Mouse (Mus musculus): ENCODE measurements at regions not wholly inside any gene's neighbourhood (a gene's known extent, or its start where the extent isn't known, plus 50 kb on each side); places are given as distances from the start of the nearest gene placed in this dataset.

DNA sequence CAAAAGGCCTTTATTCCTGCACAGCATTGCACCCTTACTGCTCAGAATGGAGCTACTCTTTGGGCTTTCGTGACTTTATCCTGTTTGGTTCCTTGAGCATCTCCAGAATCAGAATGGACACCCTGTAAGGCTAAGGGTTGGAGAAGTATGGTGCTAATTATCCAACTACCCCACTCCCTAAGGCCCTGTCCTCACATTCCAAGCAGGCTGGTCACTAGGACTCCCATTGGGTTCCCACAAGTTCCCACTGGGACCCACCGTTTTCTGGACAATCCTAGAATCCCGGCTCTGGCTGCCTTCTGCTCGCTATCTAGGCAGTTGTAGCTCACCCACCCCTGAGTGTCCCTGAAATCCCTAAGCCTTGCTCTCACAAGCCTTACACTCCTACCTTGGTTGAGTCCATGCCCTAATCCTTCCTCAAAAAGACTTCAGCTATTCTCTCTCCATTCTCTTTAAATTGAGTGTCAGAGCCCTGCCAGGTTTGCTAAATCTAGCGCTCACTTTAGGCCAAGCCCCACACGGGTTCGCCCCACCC, 146.1 kb downstream of the Efcab1 start:
- no peak for DNase-seq (ENCODE audit: low spot score in 2 of 2)

DNA sequence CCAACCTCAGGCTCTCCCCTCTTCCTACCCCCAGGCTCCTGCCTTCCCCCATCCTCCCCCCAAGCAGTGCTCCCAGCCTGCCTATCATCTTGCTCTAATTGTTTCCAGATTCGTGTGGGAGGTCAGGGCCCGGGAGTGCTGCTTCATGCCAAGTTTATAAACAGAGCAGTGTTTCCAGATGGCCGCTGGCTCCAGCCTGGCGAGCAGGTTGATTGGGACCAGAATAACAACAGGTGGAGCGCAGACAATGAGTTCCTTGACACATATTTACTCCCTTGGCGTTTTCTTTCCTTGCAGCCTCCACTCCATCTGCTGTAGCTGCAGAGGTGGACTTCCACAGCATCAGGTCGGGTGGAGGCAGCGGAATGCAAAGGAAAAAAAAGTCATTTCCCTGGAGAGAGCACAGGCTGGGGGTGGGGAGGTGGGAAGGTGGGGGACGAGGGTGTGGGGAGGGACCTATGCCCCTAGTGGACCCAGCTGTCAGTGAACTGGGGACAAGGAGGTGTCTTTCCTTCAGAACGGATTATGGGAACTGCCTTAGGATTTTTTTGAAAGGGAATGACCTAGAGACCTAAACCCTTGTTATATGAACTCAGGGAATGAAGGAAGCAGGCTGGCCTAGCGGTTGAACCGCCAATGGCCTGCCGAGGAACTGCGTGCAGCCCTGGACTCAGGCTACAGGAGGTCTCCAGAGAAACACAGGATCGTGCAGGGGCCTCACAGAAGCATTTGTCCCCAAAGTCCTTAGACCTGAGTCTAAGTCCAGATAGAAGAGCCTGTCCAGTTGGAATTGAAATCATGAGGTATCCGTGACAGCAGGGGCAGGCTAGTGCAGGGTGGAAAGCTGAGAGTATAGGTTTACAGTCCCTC, 146.8 kb downstream of the Efcab1 start:
- peak; percentile 2 to 63 for DNase-seq (ENCODE audit: low spot score in 2 of 2)

DNA sequence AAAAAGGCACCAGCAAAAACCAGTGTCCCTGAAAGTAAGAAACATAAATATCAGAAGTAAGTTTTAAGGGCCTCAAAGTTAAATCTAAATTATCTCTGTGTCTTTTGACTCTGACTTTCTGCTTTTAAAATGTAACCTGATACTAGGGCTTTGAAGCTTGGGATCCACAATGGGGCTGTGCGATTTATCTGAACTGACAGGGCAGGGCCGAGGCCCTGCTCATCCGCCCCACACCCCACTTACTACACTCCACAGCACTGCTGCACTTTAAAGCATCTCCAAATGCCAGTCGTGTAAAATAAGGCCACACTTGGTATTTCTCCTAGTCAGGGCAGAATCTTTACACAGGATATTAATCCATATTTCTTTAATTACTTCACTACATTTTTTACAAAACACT, 147.4 kb downstream of the Efcab1 start:
- no peak for DNase-seq (ENCODE audit: low spot score in 2 of 2)

DNA sequence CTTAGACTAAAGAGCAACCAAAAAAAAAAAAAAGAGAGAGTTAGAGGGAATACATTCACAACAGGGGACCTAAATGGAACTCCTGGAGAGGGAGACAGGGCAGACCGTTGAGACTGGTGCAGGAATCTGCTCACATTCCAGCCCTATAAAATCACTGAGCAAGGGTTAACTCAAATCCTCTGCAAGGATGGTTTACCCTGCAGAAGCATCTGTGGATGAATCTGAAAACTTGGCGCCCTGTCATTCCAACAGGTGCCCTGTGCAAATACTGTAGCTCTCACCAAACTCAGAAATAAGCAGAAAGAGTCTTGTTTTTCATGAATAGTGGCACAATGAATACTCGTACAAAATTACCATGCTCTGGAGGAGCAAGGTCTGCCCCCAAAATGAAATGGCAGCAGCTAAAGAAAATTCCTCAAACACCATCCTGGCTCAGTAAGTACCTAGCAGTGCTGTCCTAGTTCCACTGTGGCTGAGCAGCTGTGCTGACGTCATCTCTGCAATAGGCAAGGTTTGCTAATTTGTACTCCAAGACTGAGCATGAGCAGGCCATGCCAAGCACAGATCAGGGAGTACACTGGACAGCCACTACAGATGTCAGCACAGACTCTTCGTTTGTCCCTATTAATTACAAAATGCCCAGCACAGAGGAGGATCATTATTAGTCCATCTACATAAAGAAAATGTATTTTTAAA, 148.0 kb downstream of the Efcab1 start:
- no peak for DNase-seq (ENCODE audit: low spot score in 2 of 2)

DNA sequence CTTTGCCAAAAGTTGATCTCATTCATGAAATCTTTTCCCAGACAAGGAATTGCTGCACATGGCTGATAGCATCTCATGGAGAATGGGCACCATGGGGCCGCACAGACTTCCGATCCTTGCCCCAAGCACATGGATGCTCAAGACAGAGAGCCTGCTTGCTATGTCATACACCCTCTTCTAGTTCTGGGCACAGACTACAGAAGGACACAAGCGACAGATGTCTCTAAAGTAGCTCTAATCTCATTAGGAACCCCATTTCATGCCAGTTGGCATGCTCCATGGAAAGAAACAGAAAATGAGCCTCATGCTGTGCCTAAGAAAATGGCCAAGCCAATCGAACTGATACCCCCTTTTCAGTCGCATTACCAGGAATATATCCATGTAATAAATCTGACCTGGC, 149.3 kb downstream of the Efcab1 start:
- no peak for DNase-seq (ENCODE audit: low spot score in 2 of 2)

DNA sequence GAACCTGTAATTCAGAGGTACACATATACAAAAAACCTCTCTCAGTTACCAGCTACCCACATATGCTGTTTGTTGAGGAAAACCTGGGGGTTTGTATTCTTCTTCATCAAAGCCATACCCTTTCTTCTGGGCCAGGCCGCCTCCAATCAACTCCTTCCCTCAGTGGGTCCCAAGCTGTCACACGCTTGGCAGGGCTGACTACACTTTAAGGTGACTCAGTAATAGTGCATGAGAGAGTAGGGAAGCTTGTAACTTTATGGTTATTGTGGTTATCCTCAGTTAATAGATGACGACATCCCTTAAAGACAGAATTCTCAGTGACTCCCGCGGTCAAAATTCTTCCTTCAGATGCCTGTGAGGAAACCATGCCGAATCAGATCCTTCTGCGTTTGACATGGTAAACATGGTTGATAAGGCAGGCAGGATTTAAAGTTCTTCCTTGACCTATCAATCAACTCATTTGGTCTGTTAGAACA, 164.1 kb downstream of the Efcab1 start:
- no peak for DNase-seq (ENCODE audit: low spot score in 2 of 2)

DNA sequence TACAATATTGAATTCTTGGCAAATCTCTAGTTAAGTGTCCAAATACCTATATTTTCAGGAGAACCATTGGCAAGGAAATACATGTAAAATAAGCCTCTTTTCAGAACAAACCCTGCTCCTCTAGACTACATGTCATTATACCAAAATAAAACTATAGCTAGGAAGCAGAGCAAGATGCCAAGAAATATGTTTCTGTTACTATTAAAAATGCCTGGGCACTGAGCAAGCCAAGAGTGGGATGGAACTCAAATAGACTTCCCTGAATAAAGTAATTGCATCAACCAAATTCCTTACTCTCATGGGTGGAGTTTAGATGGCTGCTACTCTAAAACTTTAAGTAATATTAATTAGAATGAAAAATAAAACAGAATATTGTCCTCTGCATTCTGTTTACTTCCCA, 168.0 kb downstream of the Efcab1 start:
- no peak for DNase-seq (ENCODE audit: low spot score in 2 of 2)

DNA sequence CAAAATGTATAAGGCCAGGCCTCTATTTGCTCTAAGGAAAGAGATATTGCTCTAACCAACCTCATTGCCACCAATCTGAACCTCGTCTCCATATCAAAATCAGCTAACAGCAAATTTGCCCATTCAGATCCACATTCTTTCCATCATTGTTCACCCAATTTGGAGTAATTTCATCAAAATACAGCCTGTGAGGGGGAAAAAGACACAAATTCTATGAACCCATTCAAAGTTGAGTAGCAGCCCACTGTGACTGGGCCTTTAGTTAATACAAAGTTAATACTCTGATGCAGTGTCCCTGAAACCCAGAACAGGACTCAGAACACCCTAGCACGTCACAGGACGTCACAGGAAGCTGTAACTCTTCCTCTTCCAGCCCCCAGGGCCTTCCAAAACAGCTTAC, 177.3 kb downstream of the Efcab1 start:
- no peak for DNase-seq (ENCODE audit: low spot score in 2 of 2)

DNA sequence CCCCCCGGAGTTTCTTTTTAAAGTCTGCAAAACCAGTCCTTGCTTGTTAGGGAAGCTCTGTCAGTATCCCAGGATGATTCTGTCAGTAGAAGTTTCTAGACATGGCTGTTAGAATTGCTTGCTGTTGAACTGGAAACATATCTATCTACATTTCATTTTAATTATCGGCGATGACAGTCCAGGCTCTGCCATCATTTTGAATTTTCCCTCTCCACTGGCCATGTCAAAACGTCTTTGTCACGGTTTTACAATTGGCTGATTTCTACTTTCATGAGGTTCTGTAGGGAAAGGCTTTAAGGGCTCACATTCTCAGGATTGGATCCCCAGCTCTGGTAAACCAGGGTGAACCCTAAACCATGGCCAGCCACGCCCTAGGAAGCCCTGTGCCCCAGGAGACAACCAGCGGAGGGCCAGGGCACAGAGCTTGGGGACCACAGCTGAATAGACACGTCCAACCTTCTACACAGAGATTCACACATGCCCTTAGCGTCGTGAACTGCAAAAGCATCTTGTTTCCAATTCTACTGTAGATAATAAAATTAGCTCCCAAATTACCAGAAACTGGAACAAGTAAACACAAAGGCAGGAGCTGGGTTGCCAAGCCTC, 177.8 kb downstream of the Efcab1 start:
- no peak for DNase-seq (ENCODE audit: low spot score in 2 of 2)

DNA sequence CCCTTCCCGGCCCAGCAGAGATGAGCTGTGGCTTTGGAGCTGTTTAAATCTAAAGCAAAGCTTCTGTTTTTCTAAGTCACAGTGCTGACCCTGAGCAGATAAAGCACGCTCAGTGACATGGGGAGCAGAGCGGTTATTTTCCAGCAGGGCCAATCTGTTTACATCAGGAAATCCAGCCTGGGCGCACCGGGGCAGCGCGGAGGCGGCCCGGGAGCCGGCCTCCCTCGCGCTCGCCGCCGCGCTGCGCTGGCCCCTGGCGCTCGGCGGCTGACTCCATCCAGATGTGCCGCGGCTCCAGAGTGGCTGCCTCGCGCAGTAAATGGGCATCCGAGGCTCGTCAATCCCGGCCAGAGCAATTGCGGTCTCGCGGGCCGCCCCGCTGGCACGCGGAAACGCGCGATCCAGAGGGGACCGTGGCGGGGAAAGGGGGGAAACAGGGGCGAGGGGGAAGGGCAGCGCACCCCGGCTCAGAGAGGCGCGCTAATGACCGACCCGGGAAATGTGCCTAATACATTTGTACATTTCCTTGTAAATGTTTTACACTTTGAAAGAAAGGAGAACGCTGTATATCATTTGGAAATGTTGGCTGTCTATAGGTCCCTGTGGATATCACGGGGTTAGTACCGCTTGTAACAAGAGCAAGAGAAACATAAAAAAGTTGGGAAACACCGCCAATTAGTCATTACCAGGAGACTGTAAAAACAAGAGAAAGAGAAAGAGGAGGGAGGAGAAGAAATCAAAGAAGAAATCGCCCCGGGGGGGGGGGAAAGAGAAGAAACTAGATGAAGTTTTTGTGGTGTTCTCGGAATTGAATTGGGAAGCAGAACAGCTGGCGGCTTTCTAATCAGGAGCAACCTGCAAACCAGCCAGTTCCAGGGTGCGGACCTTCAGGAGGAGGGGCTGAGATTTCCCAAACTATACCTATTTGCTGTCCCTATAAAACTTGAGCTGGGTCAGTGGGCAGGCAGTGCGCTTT, 178.6 kb downstream of the Efcab1 start:
- peak; percentile 26 to 31 for DNase-seq (ENCODE audit: low spot score in 2 of 2)

DNA sequence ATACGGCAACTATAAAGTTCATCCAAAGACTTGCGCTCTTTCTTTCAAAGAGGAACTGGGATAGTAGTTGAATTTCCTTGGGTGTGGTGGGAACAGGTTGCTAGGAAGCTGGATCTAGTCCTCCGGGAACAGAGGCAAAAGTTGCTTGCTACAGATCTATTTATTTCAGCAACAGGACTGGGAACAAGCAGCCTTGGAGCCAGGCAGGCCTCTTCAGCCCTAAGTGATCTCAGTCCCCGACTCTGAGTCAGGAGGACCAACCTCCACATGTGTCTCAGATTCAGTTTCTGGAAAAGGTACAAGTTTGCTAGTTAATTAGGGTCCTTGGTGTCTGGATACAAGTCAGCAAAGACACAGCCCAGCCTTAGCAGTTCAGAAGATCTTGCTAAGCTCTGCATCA, 180.2 kb downstream of the Efcab1 start:
- peak in 1 of 2 experiments; percentile 3 for DNase-seq (ENCODE audit: low spot score in 2 of 2)

DNA sequence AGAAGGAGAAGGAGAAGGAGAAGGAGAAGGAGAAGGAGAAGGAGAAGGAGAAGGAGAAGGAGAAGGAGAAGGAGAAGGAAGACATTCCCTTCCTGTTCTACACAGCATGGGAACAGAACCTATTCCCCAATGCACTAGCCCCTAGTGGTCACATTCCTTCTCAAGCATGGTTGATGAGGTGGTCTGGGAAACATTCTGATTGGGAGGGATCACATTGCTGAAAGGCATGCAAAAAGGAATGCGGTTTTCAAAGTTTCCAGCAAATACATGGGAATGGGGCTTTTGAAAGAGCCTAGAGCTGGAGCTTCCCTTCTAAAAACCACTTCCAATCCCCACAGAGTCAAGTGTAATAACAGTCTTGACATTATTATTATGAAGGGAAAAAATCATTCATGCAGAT, 197.5 kb downstream of the Efcab1 start:
- no peak for DNase-seq (ENCODE audit: low spot score in 2 of 2)

DNA sequence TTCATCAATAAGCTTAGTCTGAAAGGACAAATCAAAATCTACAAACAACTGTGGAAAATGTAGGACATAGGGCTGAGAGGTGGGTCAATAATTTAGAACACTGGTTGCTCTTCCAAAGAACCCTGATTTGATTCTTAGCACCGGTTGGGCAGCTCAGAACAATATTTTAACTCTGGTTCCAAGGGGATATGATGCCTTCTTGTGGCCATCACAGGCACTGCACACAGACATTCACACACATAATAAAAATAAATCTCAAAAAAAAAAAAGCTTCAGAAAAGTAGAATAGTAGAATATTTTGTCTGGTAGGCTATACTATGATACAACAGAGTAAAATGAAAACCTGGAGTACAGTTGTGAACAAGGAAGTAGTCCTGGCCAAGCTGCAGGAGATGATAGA, 200.8 kb downstream of the Efcab1 start:
- no peak for DNase-seq (ENCODE audit: low spot score in 2 of 2)

DNA sequence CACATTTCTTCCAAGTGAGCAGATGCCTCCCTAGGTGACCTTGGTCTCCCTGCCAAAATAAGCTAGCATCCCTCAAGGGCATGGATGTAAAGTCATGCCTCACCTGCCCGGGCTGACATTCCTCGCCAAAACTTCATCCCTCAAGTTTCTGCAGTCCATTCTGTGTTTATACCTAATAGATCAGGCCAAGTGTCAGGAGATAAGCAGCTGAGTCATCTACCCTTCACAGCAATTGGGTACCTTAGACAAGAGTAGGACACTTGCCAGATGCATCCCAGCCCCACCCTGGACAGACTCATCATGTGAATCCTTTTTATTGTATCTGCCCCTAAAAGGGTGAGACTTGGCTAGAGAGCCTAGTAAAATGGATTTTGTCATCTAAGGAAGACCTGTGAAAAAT, 204.1 kb upstream of the Gm21897 start:
- no peak for DNase-seq (ENCODE audit: low spot score in 2 of 2)

DNA sequence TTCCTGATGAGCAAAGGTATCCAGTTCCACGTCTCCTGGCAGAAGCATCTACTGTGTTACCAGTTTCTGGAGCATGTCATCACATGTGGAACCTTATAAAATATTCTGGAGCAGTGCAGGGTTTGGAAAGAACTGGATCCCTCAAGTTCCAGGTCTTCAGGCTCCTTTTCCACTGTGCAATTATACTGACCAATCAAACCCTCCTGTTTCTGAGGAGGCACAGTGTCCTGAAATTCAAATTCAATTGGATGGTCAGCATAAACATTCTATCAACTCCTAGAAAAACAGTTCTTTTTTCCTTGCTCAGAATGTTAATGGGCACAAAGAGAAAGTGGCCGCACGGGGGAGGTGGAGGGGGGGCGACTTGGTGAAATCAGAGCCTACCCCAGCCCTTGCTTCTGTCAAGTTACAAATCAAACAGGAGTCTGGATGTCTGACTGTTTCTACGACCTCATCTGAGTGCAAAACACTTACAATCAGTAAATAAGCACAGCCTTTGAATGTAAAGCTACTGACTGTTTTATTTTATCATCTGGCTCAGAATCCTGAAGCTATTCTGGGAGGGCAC, 203.2 kb upstream of the Gm21897 start:
- no peak for DNase-seq (ENCODE audit: low spot score in 2 of 2)

DNA sequence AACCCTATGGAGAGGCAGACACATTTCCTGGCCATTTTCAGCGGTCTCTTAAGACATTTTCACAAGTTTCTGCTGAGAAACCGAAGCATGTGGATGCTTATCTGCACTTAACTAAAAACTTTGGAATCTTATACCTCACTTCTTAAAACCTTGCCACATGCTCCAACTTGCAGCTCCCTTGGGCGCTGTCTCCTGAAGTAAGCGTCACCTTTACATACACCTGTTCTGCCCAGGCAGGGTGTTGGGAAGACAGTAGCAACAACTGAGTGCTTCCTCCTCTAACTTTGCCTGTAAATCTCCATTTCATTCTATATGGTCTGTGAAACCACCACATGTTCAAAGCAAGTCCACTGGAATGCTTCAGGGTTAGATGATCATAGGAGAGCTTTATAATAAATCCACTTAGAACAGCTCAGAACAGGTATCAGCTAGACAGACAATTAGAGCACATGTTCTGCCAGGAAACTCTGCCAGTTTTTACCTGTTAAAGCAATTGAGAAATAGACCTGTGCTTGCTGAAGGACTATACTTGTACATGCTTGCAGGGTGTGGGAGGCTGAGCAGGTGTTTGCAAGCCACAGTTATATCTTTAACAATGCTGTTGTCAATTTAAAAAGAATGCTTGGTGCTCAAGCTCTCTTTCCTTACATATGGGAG, 202.6 kb upstream of the Gm21897 start:
- DNase-seq (ENCODE audit: low spot score in 2 of 2), result peak in 1 of 2 experiments; percentile 5

DNA sequence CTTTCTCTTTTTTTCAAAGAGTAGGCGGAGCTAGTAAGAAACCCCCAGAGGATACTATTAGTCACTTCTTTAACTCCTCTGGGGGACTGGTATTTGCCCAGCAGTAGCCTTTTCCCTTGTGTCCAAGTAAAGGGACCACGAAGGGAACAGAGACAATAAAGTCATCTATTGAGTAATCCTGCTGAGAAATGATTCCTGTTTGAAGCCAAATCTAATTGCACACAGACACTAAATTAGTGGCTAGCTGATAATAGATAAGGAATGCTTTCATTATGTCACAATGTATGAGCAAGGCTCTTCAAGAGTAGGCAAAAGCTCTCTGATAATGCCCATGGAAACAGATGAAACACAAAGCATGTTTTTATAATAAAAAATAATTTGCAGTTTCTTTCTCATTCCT, 201.9 kb upstream of the Gm21897 start:
- DNase-seq (ENCODE audit: low spot score in 2 of 2), result no peak

DNA sequence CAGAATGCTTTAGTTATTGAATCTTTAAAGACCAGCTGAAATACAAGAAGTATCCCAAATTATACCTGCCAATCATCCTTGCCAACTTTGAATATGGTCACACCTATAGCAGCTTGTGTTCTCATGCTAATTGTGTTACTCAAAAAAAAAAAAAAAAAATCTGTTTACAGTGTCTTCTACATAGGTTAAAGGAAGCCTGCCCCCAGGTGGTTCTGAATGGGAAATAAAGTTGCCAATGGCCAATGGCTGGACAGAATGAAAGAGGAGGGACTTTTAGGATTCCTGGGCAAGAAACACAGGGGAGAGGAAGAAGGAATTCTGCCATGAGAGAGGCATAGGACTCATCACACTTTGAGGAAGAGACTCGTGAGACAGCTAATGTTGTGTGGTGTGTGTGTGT, 197.5 kb upstream of the Gm21897 start:
- peak in 1 of 2 experiments; percentile 26 for DNase-seq (ENCODE audit: low spot score in 2 of 2)

DNA sequence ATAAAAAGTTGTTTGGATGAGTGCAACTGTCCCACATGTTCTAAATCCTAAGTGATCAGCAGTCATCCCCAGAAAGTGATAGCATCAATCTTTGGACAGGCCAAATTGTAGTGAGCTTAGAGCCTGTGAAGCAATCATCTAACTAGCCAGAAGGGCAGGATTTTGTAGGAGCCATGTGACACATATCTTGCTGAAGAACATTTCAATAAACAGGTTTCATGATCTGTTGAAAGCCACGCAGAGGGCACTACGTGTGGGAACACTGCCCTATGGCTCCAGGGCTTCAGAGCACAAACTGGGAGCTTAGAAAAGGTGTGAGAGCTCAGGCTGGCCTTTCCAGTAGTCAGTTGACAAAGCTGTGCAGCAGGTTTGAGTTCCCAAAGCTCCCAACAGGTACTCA, 188.3 kb upstream of the Gm21897 start:
- no peak for DNase-seq (ENCODE audit: low spot score in 2 of 2)

DNA sequence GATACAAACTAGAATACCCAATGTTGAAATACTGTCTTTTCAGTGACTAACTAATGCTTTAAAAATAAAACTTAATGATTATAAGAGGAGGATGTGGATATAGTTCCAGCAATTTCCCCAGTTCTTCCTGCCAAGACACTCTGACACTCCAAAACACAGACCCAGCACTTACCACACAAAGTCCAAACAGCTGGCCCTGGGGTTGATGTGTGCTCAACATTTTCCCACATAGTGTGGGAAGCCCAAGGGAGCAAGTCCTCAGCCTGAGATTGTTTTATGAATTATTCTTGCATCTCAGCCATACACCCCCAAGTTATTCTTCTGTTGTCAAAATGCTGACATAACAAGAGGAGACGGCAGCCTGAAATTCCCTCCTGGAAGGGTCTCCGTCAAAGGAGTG, 187.5 kb upstream of the Gm21897 start:
- DNase-seq (ENCODE audit: low spot score in 2 of 2), result no peak

All from urinary bladder, postnatal 36 days (tissue).